Mouse (Mus musculus) embryo, embryonic 11 days (tissue): ENCODE measurements around the gene Hoxb4.

Experiments used
- DNase-seq: peaks from one replicate; pipeline ENCODE4 v3.0.0-alpha.2; 2015

Gene Hoxb4

GRCm38 (mm10) chr11:96352691-96353521 is 34.8 kb downstream of the Hoxb4 start:
- peak; percentile 79 for DNase-seq

GRCm38 (mm10) chr11:96353522-96353841 is 35.4 kb downstream of the Hoxb4 start:
- DNase-seq, result no peak

GRCm38 (mm10) chr11:96353939-96354338 is 35.9 kb downstream of the Hoxb4 start:
- no peak for DNase-seq

DNA sequence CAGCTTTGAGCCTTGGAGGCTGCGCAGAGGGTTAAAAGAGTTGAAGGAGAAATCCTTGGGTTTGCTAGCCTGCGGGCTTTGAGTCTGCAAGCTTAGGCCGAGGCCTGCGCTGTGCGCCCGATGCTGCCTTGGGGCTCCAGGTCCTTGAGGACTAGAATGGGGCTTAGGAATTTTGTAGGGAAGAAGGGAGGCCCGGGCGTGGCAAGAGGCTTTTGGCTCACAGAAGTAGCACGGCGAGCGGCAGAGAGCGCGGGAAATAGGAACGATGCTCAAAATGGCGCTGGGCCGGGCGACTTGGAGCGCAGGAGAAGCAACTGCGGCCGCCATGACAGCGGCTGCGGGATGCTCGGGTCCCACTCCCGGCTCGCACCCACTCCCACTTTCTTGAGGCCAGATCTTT is 36.3 kb downstream of the Hoxb4 start:
- peak; percentile 88 for DNase-seq

GRCm38 (mm10) chr11:96354801-96355311 is 36.8 kb downstream of the Hoxb4 start:
- DNase-seq, result no peak

- no peak for DNase-seq
Observed at GRCm38 (mm10) chr11:96363807-96364206, 45.7 kb downstream of the Hoxb4 start.

- DNase-seq, result peak; percentile 72
Observed at GRCm38 (mm10) chr11:96365441-96366091, 47.5 kb downstream of the Hoxb4 start, which contains the start of gene Hoxb1. Gene Hoxb1, plus strand, starts transcription at chr11:96365752.

DNA sequence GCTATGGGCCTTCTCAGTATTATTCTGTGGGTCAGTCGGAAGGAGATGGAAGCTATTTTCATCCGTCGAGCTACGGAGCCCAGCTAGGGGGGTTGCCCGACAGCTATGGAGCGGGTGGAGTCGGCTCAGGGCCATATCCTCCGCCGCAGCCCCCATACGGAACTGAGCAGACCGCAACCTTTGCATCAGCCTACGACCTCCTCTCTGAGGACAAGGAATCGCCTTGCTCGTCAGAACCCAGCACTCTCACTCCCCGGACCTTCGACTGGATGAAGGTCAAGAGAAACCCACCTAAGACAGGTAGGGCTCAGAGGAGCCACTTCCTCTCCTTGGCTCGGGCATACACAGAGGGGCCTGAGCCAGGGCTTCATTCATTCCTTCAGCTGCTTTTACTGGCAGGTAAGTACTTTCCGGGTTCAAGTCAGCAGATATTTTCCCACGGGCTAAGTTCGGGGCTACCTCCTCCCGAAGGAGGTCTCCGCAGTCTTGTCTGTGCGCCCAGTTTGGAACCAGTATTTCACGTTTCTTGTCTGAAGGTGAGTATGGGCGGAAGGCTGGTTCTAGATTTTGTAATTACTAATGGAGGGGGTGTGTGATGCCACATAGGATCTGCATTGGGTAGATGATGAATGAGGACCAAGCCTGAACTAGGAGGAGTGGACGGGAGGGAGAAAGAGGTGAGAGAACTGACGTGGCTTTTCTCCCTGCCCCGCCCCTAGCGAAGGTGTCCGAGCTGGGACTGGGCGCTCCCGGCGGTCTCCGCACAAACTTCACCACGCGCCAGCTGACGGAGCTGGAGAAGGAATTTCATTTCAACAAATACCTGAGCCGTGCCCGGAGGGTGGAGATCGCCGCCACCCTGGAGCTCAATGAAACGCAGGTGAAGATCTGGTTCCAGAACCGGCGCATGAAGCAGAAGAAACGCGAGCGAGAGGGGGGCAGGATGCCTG is 48.3 kb downstream of the Hoxb4 start:
- DNase-seq, result peak; percentile 62

DNA sequence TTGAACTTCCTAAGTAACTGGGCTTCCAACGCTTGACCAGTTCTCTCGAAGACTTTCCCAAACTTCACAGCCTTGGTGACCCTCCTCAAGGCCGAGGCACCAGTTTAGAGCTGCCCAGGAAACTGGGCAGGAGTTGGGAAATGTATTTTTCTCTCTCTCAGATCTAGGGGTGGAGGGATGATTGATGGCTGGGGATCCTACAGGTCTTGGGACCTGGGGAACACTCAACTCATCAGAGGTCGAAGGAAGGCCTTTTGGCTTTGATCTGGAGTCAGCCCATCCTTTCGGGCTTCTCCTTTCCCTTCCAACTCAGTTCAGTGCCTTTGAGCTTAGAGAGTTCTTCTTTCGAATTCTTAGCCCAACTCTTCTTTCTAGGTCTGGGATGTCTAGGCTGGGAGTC is 49.1 kb downstream of the Hoxb4 start:
- no peak for DNase-seq

GRCm38 (mm10) chr11:96368686-96369085 is 50.6 kb downstream of the Hoxb4 start:
- no peak for DNase-seq

DNA sequence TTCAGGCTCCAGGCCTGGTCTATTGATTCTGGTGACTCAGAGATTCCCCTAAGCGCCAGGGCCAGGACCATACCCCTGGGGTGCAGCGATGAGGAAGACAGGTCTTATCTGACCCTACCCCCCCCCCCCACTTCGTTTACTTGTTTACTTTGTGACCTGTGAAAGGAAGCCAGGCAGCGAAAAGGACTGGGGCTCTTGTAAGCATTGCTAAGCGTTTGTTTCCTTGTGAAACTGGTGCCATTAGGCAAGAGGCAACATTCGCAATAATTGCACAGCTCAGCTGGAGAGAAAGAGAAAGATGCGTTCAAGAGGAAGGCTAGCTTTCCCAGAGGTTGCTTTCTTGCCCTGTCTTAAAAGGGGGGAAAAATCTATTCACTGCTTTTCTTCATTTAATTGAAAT is 51.1 kb downstream of the Hoxb4 start:
- no peak for DNase-seq
